Mouse (Mus musculus): ENCODE measurements around the gene Gpx1. TPM values are rescaled to one million over a fixed set of nuclear protein-coding genes. Genes with fewer than 3 reads are reported as not detected.

Gene Gpx1
- polyA plus RNA-seq (2017; shearing (Covaris generic)), result 707 TPM

DNA sequence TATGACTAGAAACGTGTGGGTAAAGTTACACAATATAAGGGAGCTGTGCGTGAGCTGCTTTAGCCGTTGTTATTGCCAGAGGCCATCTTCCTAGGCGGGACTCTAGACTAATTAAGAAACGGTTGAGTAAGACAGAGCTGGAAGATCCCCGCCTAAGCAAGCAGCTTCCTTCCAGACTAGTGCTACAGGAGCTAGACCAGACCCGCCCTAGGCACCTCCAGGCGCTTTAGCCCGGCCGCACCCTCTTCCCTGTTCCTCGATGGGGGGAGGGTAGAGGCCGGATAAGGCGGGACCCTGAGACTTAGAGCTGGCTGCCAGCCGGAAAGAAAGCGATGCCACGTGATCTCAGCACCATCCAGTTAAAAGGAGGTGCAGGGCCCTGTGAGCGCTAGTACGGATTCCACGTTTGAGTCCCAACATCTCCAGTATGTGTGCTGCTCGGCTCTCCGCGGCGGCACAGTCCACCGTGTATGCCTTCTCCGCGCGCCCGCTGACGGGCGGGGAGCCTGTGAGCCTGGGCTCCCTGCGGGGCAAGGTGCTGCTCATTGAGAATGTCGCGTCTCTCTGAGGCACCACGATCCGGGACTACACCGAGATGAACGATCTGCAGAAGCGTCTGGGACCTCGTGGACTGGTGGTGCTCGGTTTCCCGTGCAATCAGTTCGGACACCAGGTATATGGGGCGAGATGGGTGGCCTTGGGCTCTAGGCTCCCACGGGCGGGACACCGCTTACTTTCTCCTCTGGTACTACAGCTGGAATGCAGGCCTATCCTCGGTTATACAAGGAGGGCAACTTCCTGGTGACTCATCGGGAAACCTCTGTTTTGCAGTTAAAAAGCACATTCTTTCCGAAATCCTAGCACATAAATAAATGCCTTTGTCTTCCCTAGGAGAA lies at the start of gene Gpx1:
Gpx1 (plus strand) TSS at position 18 of the 896 bp plus-strand sequence.

GRCm38 (mm10) chr9:108290016-108290750 lies 48.5 kb upstream of the Gpx1 start, which contains the start of gene Nicn1:
Gene Nicn1, plus strand, starts transcription at chr9:108290429.

DNA sequence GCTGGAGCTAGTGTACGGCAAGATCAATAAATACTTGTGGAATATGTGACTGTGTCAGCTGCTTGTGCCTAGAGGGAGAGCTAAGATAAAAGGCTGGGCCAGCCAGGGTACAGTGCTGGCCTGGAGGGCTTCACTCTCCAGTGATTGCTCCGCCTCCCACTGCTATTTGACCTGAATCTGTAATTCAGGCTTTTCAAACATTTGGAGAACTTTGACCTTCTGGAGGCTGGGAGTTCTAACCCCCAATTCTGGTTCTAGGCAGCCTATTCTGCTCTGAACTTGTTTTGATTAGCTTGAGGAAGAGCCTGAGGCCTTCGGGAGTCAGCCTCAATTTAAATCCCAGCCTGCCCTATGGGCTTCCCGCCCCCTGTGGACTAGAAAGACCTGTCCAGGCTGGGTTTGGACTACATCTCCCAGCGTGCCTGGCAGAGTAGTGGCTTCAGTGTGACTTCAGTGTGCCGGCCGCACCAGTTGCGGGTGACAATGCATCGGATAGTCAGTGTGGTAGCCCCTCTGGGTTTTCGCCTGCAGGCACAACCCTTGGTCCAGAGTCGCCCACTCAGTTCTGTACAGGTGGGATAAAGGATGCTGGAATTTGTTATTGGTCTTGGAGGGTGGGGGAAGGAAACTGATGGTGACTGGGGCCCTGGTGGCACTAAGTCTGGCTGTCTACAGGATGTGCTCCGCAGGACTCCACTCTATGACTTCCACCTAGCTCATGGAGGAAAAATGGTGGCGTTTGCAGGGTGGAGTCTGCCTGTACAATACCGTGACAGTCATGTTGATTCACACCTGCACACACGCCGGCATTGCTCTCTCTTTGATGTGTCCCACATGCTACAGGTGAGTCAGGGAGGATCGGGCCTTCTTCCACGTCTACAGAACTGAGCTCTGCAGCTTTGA lies 42.0 kb upstream of the Gpx1 start, which contains the start of gene Amt:
Amt (plus strand) TSS at position 401 of the 903 bp plus-strand sequence.

DNA sequence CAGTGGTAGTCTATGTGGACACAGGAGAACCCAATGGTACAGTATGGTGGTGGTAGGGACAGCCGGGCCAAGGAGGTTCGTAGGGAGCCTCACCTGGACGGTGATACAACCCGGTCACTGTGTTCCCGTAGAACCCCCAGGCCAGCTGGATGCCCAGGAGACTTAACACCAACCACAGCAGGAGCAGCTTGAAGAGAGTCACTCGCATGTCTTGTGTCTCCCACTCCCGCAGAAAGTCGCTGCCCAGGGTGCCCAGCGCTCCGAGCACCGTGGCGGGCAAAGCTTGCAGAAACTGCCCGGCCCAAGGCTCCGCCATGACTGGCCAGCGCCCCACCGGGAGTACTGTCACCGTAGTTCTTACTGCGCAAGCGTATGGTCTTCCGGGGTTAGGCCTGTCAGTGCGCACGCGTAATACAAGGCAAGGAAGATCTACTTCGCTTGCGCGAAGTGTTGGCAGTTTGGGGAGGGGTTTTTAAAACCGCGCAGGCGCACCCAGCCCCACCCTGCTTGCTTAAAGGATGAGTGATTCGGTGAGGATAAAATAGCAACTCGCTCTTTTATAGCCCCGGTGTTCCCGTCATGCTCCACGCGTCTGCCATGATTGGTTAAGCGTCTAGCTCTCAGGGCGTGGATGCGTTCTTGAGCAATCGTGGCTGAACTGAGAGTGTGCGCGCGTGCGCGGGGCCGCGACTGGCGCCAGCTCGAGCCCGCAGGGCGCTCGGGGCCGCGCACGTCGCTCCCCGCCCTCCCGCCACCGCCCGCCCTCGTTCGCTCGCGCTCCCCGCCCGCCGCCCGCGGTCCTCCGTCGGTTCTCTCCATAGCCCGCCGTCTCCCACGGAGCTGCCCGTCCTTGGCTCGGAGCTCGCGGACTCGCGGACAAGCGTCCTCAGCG lies 32.8 kb upstream of the Gpx1 start, which contains the start of the genes Rhoa and Tcta:
Rhoa (plus strand) TSS at position 501 of the 892 bp plus-strand sequence.
Tcta (minus strand) TSS at position 532 of the 892 bp plus-strand sequence.

DNA sequence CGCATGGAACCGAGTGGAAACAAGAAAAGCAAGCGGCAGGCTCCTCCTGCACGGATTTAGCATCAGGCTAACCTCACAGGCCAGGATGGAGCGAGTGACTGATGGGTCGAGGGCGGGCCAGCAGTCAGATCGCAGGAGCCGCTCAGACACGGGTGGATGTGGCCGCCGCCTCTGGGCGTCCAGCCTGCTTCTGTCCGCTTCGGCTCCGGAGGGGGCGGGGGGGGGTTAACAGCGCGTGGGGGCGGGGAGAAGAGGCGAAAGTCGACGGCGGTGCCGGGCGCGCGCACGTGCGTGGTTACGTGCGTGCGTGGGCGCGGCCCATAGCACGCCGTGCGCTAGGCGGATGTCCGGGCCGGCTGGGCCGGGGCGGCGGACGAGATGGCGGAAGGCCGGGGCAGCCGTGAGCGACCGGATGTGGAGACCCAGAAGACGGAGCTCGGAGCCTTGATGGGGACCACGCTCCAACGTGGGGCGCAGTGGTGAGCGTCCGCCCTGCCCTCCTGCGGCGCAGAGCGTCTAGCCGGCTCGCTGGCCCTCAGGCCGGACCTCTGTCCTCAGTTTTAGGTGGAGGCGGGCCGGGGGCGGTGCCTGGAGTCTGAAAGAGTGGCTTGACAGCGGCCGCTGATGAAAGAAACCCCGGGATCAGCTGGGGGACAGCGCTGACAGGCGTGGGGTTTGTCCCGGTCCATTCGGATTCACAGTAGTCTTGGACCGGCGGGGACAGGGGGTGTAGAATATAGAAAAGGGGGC lies 9.0 kb downstream of the Gpx1 start, which contains the start of gene Usp4:
Usp4 (plus strand) TSS at position 314 of the 750 bp plus-strand sequence.

Other genes starting within 250 kb of the Gpx1 start
- gene Apeh, start 244.3 kb upstream of the Gpx1 start, polyA plus RNA-seq (2017; shearing (Covaris generic)), result 139 TPM
- gene Bsn, start 148.5 kb upstream of the Gpx1 start, polyA plus RNA-seq (2017; shearing (Covaris generic)), result 0.63 TPM
- gene Dag1, start 74.9 kb upstream of the Gpx1 start, polyA plus RNA-seq (2017; shearing (Covaris generic)), result 9.2 TPM
- 3.9 TPM for gene Nicn1, start 48.5 kb upstream of the Gpx1 start, polyA plus RNA-seq (2017; shearing (Covaris generic))
- 0.63 TPM for gene Amt, start 42.0 kb upstream of the Gpx1 start, polyA plus RNA-seq (2017; shearing (Covaris generic))
- gene Rhoa, start 32.8 kb upstream of the Gpx1 start, polyA plus RNA-seq (2017; shearing (Covaris generic)), result 397 TPM
- gene Tcta, start 32.7 kb upstream of the Gpx1 start, polyA plus RNA-seq (2017; shearing (Covaris generic)), result 18.0 TPM
- 171 TPM for gene Usp4, start 8.9 kb downstream of the Gpx1 start, polyA plus RNA-seq (2017; shearing (Covaris generic))
- 2.0 TPM for gene 1700102P08Rik, start 53.9 kb downstream of the Gpx1 start, polyA plus RNA-seq (2017; shearing (Covaris generic))
- not detected for gene Ccdc36, start 89.6 kb downstream of the Gpx1 start, polyA plus RNA-seq (2017; shearing (Covaris generic))
- not detected for gene BC048562, start 97.6 kb downstream of the Gpx1 start, polyA plus RNA-seq (2017; shearing (Covaris generic))
- 56.3 TPM for gene Ccdc71, start 121.6 kb downstream of the Gpx1 start, polyA plus RNA-seq (2017; shearing (Covaris generic))
- 5.8 TPM for gene Klhdc8b, start 122.7 kb downstream of the Gpx1 start, polyA plus RNA-seq (2017; shearing (Covaris generic))
- 0.44 TPM for gene Lamb2, start 140.8 kb downstream of the Gpx1 start, polyA plus RNA-seq (2017; shearing (Covaris generic))
- 185 TPM for gene Usp19, start 151.7 kb downstream of the Gpx1 start, polyA plus RNA-seq (2017; shearing (Covaris generic))
- gene Qars, start 168.8 kb downstream of the Gpx1 start, polyA plus RNA-seq (2017; shearing (Covaris generic)), result 106 TPM
- gene Qrich1, start 177.9 kb downstream of the Gpx1 start, polyA plus RNA-seq (2017; shearing (Covaris generic)), result 160 TPM
- 107 TPM for gene Impdh2, start 221.4 kb downstream of the Gpx1 start, polyA plus RNA-seq (2017; shearing (Covaris generic))
- gene Ndufaf3, start 228.5 kb downstream of the Gpx1 start, polyA plus RNA-seq (2017; shearing (Covaris generic)), result 73.7 TPM
- gene Dalrd3, start 231.0 kb downstream of the Gpx1 start, polyA plus RNA-seq (2017; shearing (Covaris generic)), result 150 TPM
- gene Wdr6, start 239.8 kb downstream of the Gpx1 start, polyA plus RNA-seq (2017; shearing (Covaris generic)), result 105 TPM